Mouse (Mus musculus) limb, embryonic 13.5 days (tissue): ENCODE measurements at regions not wholly inside any gene's neighbourhood (a gene's known extent, or its start where the extent isn't known, plus 50 kb on each side); places are given as distances from the start of the nearest gene placed in this dataset.

Source experiments
- ATAC-seq: fragments of 200-750 bp; cut with Nextera tagmentation; 2 replicates; pipeline ENCODE4 v1.8.0; 2017; ENCODE audit warnings: low read depth, moderate number of reproducible peaks, moderate TSS enrichment; ENCODE audit not compliant: low FRiP score
- H3K27ac ChIP-seq: fragments of 300-500 bp; sonication (generic); 2 replicates; pipeline ENCODE4 v1.5.1; 2015; ENCODE audit warnings: inconsistent platforms, mild to moderate bottlenecking, moderate library complexity
- H3K27me3 ChIP-seq: fragments of 300-500 bp; sonication (generic); 2 replicates; pipeline ENCODE4 v1.6.1; 2015; ENCODE audit warnings: mild to moderate bottlenecking, inconsistent platforms
- H3K36me3 ChIP-seq: fragments of 300-500 bp; sonication (generic); 2 replicates; pipeline ENCODE4 v1.6.1; 2015; ENCODE audit warnings: inconsistent platforms, mild to moderate bottlenecking, moderate library complexity
- H3K4me1 ChIP-seq: fragments of 300-500 bp; sonication (generic); 2 replicates; pipeline ENCODE4 v1.6.1; 2015; ENCODE audit warnings: inconsistent platforms
- H3K4me2 ChIP-seq: fragments of 300-500 bp; sonication (generic); replicated peaks from 2 replicates; pipeline ENCODE4 v1.6.1; 2015; ENCODE audit warnings: inconsistent platforms, mild to moderate bottlenecking, moderate library complexity
- H3K4me3 ChIP-seq: fragments of 300-500 bp; sonication (generic); 2 replicates; pipeline ENCODE4 v1.5.1; 2015; ENCODE audit warnings: moderate library complexity, mild to moderate bottlenecking, inconsistent platforms
- H3K9ac ChIP-seq: fragments of 300-500 bp; sonication (generic); 2 replicates; pipeline ENCODE4 v1.6.1; 2015; ENCODE audit warnings: mild to moderate bottlenecking, inconsistent platforms
- H3K9me3 ChIP-seq: fragments of 300-500 bp; sonication (generic); 2 replicates; pipeline ENCODE4 v1.6.1; 2016; ENCODE audit warnings: inconsistent platforms
- WGBS: fragments of 180-500 bp; shearing (Covaris S2); methylation state at CpG from one replicate; pipeline ENCODE4 v1.1.7; 2015; 5-methylcytosine and 5-hydroxymethylcytosine counted together

- H3K4me3 ChIP-seq: no peak overlapping the region
- H3K4me1 ChIP-seq: no peaks in the 10 kb centered on the region
- H3K9me3 ChIP-seq: no peaks in the 10 kb centered on the region
- H3K9ac ChIP-seq: no peak overlapping the region
- no peak for ATAC-seq
- H3K27ac ChIP-seq: no peak overlapping the region
- H3K4me2 ChIP-seq: no peak overlapping the region
- no peaks in the 10 kb centered on the region for H3K36me3 ChIP-seq
- WGBS: 89% methylated on average over 1 of the region's 1 CpGs
- H3K27me3 ChIP-seq: no peaks in the 10 kb centered on the region
Measured at GRCm38 (mm10) chr4:70160525-70161224, 249.6 kb downstream of the Cdk5rap2 start.

DNA sequence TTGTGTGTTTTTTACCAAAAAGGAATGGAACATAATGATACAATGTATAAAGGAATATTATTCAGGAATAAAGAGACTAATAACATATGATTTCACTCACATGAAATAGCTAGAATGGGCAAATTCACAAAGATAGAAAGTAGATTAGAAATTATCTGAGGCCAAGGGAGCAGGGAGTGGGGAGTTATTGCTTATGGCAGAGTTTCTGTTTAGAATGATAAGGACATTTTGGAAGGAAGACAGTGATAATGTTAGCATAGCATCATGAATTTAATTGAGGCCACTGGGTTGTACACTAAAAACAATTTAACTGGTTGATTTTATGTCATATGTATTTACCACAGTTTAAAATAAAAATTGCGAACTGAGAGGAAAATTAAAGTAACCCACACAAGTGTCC is 250.2 kb downstream of the Cdk5rap2 start:
- Histone ChIP-seq H3K4me1 (no peaks in the 10 kb centered on the region), H3K27ac (no peak overlapping the region), H3K27me3 (no peaks in the 10 kb centered on the region), H3K36me3 (no peaks in the 10 kb centered on the region), H3K9ac (no peak overlapping the region), H3K9me3 (no peaks in the 10 kb centered on the region), H3K4me2 (no peak overlapping the region), H3K4me3 (no peak overlapping the region)
- no peak for ATAC-seq
- WGBS: 85% methylated on average over 1 of the region's 1 CpGs

DNA sequence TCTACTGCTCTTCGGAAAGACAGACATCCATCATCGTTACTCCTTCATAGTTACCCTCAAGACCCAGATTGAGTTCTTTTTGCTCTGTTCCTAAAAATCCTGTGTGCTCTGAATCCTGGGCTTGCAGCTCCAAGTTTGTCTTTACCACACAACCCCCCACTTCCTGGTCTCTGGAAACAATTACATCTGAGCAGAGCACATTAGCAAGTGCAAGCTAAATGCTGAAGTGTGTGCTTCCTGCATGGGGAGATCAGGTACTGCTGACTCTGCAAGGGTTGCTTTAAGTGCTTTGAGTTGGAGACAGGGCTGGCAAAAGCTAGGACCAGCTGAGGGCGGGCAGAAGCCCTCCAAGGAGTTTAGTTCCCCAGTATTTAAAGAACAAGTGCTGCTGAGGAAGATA is 257.1 kb downstream of the Cdk5rap2 start:
- H3K9me3 ChIP-seq: no peaks in the 10 kb centered on the region
- H3K27me3 ChIP-seq: no peaks in the 10 kb centered on the region
- 0 out of 2 replicates have a peak overlapping the region, but pooled peaks have one; percentile 3 for H3K4me2 ChIP-seq
- ATAC-seq: peak; percentile 85
- H3K4me3 ChIP-seq: no peak overlapping the region
- H3K27ac ChIP-seq: no peak overlapping the region; the same call in 1 of the 2 replicates
- H3K4me1 ChIP-seq: peaks cover 15% of the 10 kb centered on the region
- no peak overlapping the region for H3K9ac ChIP-seq
- WGBS: 23% methylated on average over 3 of the region's 3 CpGs
- no peaks in the 10 kb centered on the region for H3K36me3 ChIP-seq

DNA sequence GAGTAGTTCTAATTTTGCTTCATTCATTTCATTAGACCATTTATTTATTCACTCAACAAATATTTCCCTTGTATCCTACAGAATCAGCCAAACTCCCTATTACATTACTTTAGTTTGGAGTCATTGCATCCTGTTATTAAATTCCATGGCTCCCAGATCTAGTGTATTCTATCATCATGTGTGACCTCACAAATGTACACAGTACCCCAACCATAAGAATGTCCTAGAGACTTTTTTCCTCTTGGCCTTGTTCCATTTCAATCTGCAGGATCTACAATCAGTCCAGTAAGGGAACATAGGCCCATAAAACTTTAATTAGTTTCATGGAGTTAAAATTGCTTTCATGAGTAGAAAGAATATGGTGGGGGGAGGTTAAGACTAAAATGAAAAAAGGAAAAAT is 301.2 kb downstream of the Cdk5rap2 start:
- peak; percentile 64; the same call in 1 of the 2 replicates for ATAC-seq
- Histone ChIP-seq H3K27ac (no peak overlapping the region), H3K4me3 (no peak overlapping the region), H3K4me2 (no peak overlapping the region), H3K4me1 (no peaks in the 10 kb centered on the region), H3K36me3 (no peaks in the 10 kb centered on the region), H3K9me3 (no peaks in the 10 kb centered on the region), H3K9ac (no peak overlapping the region), H3K27me3 (no peaks in the 10 kb centered on the region)

DNA sequence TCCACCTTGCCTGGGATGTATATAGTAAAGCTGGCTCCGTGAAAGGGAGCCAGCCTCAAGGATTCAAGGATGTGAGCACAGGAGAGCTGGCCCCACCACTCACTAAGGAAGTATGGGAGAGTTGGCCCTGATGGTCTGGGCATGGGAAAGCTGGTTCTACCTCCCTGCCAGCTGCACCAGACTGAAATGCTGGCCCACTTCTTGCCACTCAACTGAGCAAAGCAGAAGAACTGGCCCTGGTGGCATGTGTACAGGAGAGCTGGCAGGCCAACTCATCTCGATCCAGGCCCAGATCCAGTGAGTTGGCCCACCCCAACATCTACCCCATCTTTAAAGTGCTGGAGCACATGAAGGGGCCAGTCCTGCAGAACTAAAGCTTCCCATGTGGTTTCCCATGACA is 304.5 kb downstream of the Cdk5rap2 start:
- Histone ChIP-seq H3K9ac (no peak overlapping the region), H3K4me2 (no peak overlapping the region), H3K27ac (no peak overlapping the region), H3K4me1 (no peaks in the 10 kb centered on the region), H3K36me3 (no peaks in the 10 kb centered on the region), H3K27me3 (no peaks in the 10 kb centered on the region), H3K9me3 (no peaks in the 10 kb centered on the region), H3K4me3 (no peak overlapping the region)
- no peak for ATAC-seq
- WGBS: 90% methylated on average over 2 of the region's 2 CpGs

DNA sequence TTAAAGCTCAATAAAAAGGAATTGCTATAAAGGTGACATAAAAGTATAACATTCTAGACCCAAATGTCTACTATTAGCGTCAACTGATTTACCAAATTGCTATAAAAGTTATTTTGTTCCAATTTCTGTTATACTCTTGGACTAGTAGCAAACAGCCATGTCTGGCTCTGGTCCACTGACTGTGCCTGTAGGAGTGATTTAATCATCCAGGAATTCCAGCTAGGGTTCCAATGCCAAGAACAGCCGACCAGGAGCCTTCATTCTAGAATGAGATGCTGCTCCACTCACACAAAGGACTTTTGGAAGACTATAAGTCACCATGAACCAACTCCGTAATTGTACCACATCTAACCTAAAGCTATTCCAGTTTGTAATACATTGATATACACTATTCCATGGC is 312.9 kb downstream of the Cdk5rap2 start:
- no peak overlapping the region for H3K9ac ChIP-seq
- H3K4me2 ChIP-seq: no peak overlapping the region
- H3K27ac ChIP-seq: no peak overlapping the region
- no peaks in the 10 kb centered on the region for H3K36me3 ChIP-seq
- H3K9me3 ChIP-seq: no peaks in the 10 kb centered on the region
- no peaks in the 10 kb centered on the region for H3K27me3 ChIP-seq
- no peak overlapping the region for H3K4me3 ChIP-seq
- no peaks in the 10 kb centered on the region for H3K4me1 ChIP-seq
- no peak for ATAC-seq
- 54% methylated on average over 3 of the region's 3 CpGs for WGBS

DNA sequence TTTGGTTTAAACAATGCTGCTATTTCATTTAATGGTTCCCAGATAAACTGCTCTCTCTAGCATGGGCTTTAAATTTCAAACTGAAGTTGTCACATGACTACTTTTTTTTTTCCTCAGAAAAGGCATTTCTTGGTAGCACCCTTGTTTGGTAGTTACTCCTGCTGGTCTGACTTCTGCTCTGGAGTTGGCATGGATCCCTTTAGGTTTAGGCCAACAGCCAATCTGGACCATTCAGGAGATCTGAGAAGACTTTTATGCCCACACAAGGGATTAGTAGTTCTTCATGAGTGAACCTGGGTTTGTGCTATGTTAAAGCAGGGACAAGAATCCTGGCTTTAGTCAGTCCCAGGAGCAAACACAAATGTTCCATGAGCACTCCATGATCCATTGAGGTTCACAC is 332.0 kb downstream of the Cdk5rap2 start:
- ATAC-seq: no peak
- Histone ChIP-seq H3K36me3 (no peaks in the 10 kb centered on the region), H3K9me3 (no peaks in the 10 kb centered on the region), H3K9ac (no peak overlapping the region), H3K27ac (no peak overlapping the region), H3K4me2 (no peak overlapping the region), H3K4me1 (no peaks in the 10 kb centered on the region), H3K4me3 (no peak overlapping the region), H3K27me3 (no peaks in the 10 kb centered on the region)

- no peaks in the 10 kb centered on the region for H3K9me3 ChIP-seq
- H3K4me3 ChIP-seq: no peak overlapping the region
- H3K4me2 ChIP-seq: no peak overlapping the region
- no peaks in the 10 kb centered on the region for H3K27me3 ChIP-seq
- no peak overlapping the region for H3K27ac ChIP-seq
- no peak overlapping the region for H3K9ac ChIP-seq
- 69% methylated on average over 1 of the region's 1 CpGs for WGBS
- peaks cover 6% of the 10 kb centered on the region; the same call in 1 of the 2 replicates for H3K4me1 ChIP-seq
- H3K36me3 ChIP-seq: no peaks in the 10 kb centered on the region
- ATAC-seq: no peak
Measured at GRCm38 (mm10) chr4:70062516-70062915, 347.7 kb downstream of the Cdk5rap2 start.

GRCm38 (mm10) chr4:70058831-70059544 is 351.3 kb downstream of the Cdk5rap2 start:
- H3K4me3 ChIP-seq: no peak overlapping the region
- ATAC-seq: no peak
- H3K4me2 ChIP-seq: no peak overlapping the region
- no peaks in the 10 kb centered on the region for H3K9me3 ChIP-seq
- H3K36me3 ChIP-seq: no peaks in the 10 kb centered on the region
- 80% methylated on average over 12 of the region's 12 CpGs for WGBS
- no peak overlapping the region for H3K27ac ChIP-seq
- H3K9ac ChIP-seq: no peak overlapping the region
- peaks cover 6% of the 10 kb centered on the region; the same call in 1 of the 2 replicates for H3K4me1 ChIP-seq
- H3K27me3 ChIP-seq: no peaks in the 10 kb centered on the region

- Histone ChIP-seq H3K27me3 (no peaks in the 10 kb centered on the region), H3K27ac (no peak overlapping the region), H3K4me2 (no peak overlapping the region), H3K4me3 (no peak overlapping the region), H3K9me3 (no peaks in the 10 kb centered on the region), H3K36me3 (no peaks in the 10 kb centered on the region), H3K4me1 (no peaks in the 10 kb centered on the region), H3K9ac (no peak overlapping the region)
- no peak for ATAC-seq
- 67% methylated on average over 2 of the region's 2 CpGs for WGBS
Measured at GRCm38 (mm10) chr4:70053136-70053535, 357.1 kb downstream of the Cdk5rap2 start.

- Histone ChIP-seq H3K9ac (no peak overlapping the region), H3K36me3 (no peaks in the 10 kb centered on the region), H3K4me3 (no peak overlapping the region), H3K27ac (no peak overlapping the region), H3K27me3 (no peaks in the 10 kb centered on the region), H3K4me2 (no peak overlapping the region), H3K4me1 (no peaks in the 10 kb centered on the region), H3K9me3 (no peaks in the 10 kb centered on the region)
- WGBS: 80% methylated on average over 1 of the region's 1 CpGs
- no peak for ATAC-seq
Measured at GRCm38 (mm10) chr4:70038241-70038640, 372.0 kb downstream of the Cdk5rap2 start.

GRCm38 (mm10) chr4:70035912-70036311 is 374.3 kb downstream of the Cdk5rap2 start:
- H3K36me3 ChIP-seq: no peaks in the 10 kb centered on the region
- H3K9me3 ChIP-seq: no peaks in the 10 kb centered on the region
- ATAC-seq: no peak
- no peak overlapping the region for H3K9ac ChIP-seq
- no peak overlapping the region for H3K4me2 ChIP-seq
- no peak overlapping the region for H3K27ac ChIP-seq
- H3K27me3 ChIP-seq: no peaks in the 10 kb centered on the region
- WGBS: 27% methylated on average over 1 of the region's 1 CpGs
- no peak overlapping the region for H3K4me3 ChIP-seq
- H3K4me1 ChIP-seq: no peaks in the 10 kb centered on the region

DNA sequence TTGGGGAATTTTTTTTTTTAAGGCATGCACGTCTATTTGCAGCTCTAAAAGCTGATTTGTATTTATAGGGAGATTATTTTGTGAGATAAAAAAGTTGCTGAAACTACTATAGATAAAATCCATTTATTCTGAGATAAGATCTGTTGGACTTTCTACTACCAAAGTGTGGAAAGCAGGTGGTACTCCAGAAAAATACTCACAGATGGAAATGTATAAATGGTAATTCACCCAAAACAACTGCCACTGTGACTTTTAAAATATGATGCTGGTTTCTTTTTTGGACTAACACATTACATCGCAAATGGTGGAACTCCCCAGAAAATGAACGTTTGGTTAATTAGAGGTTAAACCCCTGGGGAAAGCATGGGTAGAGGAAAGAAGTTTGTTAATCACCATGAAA is 377.7 kb downstream of the Cdk5rap2 start:
- no peaks in the 10 kb centered on the region for H3K27me3 ChIP-seq
- H3K9ac ChIP-seq: no peak overlapping the region
- WGBS: 55% methylated on average over 3 of the region's 3 CpGs
- no peak overlapping the region for H3K4me3 ChIP-seq
- ATAC-seq: no peak
- H3K4me1 ChIP-seq: no peaks in the 10 kb centered on the region
- no peaks in the 10 kb centered on the region for H3K9me3 ChIP-seq
- no peaks in the 10 kb centered on the region for H3K36me3 ChIP-seq
- no peak overlapping the region for H3K4me2 ChIP-seq
- H3K27ac ChIP-seq: no peak overlapping the region
